Mouse (Mus musculus) lung, postnatal 10 days (tissue): ENCODE measurements at regions not wholly inside any gene's neighbourhood (a gene's known extent, or its start where the extent isn't known, plus 50 kb on each side); places are given as distances from the start of the nearest gene placed in this dataset.
"Not testable (repeated sequence)": the region's sequence is repeated elsewhere in the genome, so short reads cannot be mapped to it uniquely, and the experiment has no call there.

ENCODE experiments used
- DNase-seq: peaks from one replicate; pipeline ENCODE4 v3.0.0; 2021

DNA sequence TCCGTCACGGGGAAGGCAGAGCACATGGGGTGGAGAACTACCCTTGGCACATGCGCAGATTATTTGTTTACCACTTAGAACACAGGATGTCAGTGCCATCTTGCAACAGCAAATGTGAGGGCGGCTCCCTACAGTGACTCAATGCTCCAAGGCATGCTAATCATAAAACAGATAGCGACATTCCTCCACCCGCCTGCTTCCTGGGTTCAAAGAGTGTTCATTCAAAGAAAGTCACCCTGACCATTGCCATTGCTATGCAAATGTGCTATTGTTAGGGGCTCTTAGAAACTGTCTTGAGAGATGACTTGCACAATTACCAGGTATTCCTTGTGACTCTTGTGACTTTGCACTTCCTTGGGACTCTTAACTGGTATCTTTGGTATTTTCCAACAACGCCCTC is 104.1 kb downstream of the H2al2a start:
- not testable (repeated sequence) for DNase-seq

DNA sequence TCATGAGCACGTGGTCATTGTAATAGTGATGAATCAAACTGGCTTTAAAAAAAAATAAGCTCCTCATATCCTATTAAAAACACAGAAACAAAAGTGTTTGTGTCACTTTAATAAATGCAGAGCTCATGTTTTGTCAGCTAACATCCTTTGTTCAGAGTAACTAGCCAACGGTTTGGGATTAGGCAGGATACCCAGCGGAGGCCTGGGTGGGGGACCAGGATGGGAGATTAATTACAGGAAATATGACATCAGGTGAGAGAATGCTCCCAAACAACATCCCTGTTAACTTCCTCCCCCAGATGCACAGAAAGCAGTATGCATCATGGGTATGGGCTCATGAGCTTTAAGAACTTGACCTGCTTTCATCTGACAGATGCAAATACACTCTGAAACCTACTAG is 109.1 kb downstream of the H2al2a start:
- no peak for DNase-seq

DNA sequence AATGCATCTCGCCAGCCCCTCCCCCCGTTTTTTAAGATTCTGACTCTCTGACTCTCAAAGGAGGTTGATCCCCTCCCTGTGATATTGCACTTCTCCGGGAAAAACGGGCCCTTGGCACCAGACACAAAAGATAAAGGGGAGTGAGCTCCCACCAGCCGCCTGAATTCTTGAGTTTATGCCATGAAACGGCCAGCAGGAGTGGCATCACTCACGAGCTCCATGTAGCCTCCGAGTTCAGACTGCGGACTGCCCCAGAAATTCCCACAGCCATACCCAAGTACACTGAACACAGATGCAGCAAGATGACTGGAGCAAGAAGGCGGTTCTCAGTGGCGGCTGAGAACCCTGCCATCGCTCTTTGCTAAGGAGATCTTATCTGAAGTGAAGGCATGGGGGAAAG is 114.4 kb downstream of the H2al2a start:
- no peak for DNase-seq

DNA sequence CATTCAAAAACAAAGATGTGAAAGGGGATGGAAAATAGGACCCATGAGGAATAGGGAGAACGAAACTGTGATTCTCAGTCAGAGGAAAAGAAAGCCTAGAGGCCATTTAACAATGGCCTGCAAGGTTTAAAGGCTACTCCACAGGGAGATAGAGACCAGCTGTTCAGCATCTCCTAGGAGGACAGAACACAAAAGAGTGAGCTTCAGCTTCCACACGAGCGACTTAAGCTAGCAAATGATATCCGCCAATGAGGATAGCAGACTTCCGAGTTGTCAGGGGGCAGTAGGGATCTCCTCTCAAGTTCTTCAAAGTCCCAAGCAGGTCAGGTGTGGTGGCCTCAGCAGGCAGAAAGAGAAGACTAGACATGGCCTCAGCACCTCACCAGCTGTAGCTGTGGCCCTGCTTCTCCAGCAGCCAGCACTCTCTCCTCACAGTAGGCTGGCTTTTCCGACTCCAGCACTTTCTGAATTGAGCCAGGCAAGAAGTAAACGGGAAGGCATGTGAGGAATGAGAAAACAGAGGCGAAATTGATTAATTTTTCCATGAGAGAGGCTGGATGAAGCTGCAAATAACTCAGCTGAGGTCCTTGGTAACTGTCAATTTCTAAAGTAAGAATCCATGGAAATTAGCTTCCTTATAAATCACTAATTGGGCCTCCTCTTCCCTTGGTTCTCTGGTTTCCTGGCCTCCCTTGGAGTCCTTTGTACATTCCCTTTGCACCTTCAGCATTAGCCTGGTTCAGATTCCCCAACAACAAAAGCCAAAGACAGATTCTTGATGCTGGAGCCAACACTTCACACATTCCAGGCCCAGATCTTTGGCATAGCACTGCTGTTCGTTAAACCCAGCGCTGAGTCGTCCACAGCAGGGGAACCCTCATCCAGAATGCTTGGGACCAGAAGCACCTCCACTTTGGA is 115.7 kb downstream of the H2al2a start:
- DNase-seq: peak; percentile 43

DNA sequence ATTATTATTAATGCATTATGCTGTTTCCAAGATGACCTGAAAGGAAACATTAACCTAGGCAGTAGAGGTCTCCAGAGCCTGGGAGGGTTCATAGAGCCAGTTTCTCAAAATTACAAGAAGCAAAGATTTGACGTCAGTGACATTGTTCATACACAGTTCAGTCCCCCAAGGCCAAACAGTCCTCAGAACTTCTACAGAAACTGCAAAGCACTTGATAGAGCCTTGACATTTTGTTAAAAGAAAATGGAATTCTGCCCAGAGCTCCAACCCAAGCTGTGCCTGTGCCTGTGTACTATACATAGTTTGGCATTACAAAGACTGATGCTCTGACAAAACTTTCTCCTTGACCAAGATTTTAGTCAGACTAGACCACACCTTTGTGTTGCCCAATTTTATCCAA is 118.9 kb downstream of the H2al2a start:
- no peak for DNase-seq

DNA sequence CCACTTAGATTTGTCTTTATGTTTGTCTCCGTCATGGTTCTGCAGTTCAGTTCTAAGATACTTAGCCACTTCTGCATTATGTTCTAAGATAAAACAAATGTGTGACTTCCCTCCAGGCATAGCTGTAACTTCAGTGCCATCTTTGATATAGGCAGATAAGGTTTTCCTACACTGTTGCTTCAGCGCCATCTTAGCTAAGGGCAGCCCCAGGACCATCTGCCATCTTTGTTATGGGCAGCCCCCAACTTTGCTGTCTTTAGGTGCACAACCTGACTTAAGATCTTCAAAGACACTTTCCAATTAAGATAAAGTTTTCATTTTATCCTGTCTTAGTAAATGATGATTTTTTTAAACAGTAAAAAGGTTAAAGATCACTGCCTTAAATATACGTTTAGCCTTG is 119.8 kb downstream of the H2al2a start:
- DNase-seq: no peak

DNA sequence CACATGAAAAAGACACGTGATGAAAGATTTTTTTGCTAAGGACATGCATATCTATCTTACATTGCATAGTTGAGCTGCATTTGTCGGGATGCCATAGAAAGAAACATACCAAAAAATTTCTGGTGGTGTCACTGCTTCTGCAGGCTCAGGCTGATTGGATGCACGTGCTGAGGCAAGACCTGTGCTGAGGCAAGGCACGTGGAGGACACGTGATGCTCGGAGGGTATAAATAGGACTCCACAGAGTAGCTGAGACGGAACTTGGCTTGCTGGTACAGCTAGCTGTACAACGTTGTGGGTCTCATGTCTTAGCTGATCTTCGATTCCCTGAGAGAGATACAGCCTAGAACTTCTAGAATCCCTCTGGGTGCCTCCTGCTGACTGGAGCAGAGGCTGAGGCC is 120.6 kb downstream of the H2al2a start:
- no peak for DNase-seq

DNA sequence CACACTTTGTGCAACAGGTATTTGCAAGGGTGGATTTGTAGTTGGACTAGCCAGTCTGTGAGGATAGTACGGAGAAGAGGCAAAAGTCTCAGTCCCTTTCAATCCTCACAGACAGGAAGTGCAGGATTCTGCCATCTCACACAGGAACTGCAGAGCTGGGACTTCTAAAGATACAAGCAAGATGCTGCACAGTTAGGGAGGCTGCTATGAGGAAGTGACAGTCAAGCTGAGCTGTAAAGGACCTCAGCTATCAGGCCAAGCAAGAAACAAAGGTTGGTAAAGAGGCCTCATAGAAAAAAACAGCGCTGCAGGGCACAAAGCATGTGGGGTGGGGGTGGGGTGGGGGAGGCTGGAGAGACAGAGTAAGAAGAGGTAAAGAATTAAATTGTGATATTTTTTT is 126.2 kb downstream of the H2al2a start:
- no peak for DNase-seq

DNA sequence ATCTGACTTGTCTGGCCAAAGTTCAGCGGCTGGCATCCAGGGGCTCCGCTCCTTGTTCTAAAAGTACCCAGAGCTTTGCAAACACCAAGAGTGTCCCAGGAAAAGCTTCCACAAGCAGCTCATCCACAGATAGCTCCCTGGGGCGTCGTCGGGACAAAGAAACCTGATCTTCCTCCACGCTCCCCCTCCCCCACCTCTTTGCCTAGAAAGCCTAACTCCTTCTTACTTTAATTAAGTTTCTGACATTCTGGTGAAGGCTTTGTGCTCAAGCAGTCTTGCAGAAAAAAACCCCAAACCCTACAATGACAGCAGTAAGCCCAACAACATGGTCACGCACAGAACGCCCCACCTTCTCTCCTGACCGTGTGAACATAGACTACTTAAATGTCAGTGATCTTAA is 128.6 kb downstream of the H2al2a start:
- no peak for DNase-seq

DNA sequence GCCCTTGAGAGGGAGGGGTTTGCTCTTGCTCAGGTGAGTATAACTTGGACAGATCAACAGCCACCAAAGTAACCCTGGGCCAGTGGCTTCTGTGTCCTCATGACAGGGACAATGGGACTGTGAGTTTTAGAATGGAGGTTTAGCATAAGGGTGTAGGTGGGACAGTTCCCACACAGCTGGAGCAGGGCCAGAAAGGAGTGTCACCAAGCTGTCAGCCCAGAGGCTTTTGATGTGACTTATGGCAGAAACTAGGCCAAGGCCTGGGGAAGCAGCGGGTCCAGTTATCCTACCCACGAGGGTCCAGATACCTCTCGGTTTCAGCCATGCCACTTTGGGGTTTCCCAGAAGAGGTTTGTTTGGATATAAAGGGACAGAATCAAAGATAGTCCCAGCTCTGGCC is 129.4 kb downstream of the H2al2a start:
- no peak for DNase-seq

DNA sequence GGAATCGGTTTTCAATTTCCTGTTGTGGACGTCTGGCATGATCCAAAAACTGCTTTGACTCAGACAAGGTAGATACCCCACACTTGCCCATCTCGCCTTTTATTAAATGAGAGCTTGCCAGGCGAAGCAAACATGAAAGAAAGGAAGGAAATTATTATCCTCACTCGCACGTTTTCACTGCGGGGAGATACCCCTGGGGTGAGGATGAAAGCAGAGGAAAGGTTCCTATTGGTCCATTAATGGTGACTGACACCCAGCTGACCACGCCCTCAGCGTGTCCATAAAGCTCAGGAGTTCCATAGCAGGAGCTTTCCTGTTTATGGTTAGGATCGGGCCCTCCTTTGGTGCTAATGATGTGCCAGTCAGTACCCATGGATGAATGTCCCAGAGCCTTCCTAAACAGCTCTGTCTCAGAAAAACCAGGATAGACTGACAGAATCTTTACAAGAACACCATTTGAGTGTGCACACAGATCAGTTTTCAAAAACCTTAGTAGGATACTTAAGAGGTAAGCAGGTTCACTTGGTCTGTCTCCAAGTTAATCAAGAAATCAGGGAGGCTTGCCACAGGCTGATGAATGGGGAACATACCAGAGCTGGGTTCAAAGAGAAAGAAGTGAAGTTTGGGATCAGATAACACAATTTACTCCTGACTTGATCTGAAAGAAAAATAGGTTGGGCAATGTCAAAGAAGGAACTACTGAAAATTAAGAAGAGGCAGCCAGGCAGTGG is 130.7 kb upstream of the Nebl start:
- DNase-seq: no peak

DNA sequence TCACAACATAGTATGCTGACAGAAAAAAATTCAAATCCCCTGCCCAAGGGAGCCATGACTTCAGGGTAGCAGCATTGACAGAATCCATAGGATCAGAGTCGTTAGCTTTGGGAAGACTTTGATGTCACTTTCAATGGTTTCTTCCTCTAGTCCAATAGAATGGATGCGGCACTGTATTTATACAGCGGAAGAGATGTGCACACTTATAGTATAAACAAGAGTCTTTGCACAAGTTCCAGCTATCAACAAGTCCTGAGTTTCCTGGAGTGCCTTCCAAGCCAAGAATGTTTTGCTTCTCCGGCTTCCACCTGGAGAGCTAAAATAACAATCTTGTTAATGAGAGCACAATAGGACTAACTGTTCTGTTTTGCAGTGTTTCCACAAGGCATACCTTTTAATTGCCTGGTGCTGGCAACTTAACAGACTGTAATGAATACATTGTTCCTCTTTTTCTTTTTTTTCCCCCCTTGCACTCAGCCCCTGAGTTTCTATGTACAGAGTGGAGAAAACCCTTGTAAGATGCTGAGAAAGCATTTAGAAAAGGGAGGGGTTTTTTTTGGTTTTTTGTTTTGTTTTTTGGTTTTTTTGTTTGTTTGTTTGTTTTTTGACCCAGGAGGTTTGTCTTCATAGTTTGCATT is 129.8 kb upstream of the Nebl start:
- DNase-seq: no peak

DNA sequence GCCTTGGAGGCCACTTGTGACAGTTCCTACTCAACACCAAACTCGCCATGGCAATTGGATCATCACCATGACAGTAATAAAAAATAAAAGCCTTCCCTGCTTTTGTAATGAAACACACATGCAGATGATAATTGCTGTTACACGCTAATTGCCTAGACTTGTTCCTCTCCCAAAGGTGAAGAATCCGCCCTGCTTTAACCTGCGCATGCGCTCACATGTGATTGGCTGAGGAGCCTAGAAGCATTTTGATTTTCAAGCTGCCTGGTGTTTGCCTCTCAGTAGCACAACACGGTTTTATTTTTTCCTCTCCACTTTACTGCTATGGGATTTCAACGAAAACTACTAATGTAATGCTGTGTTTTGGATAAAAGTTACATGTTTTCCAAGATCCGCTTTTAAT is 128.0 kb upstream of the Nebl start:
- no peak for DNase-seq

DNA sequence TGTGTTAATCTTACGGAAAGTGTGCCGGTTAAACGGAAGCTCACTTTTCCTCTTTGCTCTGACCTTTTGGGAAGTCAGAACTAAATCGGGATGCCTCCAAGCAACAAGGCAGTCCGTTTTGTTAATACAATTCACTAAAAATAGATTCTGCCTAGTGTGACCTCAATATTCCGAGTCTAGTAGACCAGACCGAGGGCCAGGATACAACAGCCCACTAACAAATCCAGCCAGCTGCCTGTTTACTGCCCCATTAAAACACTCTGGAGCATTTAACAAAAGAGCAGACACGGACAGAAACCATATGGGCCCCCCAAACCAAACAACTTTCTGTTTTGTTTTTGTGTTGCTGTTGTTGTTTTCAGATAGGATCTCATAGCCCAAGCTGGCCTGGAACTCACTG is 127.1 kb upstream of the Nebl start:
- peak; percentile 59 for DNase-seq

DNA sequence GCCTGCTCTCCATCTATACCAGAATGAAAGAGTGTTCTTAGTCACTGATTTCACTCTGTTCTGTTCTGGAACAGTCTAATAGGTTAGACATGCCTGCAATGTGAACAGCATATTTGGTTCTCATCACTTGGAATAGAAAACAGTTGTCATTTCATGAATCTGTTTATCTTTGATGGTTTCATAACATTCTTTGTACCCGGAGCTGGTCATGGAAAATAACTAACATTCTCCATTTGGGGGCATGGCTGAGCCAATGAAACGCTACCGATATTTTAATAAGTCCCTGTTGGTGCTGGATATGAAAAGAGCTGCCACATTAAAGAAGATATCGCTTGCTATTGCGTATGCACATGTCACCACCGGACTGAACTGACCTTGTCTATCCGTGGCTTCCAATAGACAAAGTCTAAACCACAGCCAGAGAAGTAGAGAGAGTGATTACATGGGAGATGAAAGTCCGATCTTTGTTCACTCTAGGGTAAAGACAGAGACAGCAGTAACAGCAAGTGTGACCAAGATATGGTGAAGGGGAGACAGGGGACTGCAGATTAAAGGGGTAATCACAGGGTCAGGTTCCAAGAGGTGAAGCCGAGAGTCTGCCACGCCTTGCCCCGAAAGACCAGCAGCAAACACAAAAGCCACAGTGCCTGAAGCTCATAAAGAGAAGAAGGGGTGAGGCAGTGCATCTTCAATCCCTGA is 124.5 kb upstream of the Nebl start:
- peak; percentile 22 for DNase-seq

DNA sequence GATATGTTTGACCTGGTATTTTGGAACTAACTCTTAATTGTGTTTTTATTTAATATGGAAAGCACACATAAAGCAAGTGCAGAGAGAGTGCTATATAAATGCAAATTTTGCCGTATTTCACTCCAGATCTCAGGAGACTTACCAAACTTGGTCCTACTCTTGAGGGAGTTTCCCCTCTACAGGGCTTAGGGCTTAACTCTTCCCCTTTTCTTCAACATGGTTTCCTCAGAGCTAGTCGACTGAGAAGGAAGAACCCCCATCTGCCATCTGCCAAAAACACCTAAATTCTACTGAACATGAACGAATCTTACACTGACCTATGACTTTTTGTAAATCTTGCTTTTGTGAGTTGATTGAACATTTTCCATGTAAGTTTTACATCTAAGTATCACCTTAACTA is 122.8 kb upstream of the Nebl start:
- no peak for DNase-seq

DNA sequence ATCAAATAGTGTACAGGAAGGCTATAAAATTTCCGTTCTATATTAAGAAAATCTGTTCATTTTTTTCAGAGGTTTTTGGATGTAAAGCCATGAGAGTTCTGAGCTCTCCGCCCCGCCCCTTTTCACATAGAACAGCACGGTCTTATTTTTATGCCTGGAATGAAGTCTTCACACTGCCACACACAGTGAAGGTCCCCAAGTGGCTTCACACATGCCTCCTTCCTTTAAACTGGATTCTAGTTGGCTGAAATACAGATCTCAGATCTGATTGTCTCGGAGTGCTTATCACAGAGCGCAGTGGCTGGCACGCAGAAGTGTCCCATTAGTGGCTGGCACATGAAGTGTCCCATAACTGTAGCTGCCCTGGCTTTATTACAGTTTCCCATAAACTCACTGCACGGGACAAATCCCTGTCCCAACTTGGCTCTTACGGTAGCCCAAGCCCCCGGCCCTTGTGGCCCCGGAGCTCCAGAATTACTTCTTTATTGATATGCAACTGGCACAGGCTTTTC is 122.3 kb upstream of the Nebl start:
- DNase-seq: no peak

DNA sequence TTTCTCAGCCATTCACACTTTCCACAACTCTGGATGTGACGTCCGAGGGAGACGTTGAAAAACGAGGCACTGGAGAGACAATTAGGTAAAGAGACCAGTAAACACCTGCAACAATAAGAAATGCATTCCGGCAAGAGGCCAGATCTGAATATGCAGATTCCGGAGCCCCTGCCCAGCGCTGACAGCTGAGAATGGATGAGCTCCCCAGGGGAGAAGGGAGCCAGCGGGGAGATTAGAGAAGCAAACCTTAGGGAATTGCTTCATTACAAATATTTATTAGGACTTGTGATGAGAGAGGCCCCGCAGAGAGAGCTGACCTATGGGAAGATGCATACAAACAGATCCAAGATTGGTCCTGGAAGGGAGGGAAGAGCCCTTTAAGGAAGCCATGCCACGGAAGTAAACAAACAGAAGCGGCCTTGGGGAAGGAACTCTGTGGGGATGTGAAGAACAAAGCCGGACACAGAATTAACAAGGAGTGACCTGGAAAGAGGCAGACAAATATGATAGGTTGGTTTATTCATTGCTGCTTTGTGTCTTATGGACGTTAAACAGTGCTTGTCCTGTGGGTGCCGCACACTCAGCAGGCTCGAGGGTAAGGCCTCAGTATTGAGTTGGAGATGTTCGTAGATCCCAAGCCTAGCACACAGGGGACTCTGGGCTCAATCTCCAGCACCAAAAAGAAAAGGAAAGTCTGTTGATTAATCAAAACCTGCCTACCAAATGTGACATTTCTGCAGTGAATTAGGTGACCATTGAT is 121.7 kb upstream of the Nebl start:
- DNase-seq: no peak

DNA sequence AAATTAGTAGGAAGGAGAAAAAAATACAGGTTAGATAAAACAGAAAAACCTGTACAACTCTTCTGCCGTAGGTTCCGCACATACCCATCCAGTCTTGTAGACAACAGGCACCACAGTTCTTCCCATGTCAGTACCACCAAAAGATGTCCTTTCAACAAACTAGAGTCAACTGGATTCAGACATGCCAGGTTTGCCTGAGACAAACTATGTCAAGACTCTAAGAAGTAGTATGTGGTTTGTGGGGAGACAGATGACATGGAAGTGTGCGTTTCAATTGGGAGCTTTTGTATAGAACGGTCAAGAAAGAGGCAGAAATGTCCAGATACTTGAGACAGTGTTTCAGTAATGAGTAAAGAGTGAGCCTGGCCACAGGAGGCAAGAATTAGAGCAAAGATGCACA is 119.5 kb upstream of the Nebl start:
- DNase-seq: no peak

DNA sequence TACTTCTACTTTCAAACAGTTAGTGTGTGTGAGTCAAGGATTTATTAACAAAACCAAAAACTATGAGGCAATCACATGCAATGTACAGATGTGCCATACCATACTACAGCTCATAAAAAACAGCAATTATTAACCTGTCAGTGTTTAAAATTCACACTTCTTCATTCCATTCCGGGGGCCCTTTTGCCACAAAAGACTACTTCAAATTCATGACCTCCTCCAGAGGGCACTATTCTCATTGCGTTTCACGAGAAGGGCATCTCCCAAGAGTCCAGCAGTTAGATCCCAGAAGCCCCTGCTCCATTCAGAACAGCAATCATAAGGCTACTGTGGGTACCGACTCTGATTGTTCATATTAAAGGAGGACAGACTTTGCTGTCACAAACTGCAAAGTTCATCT is 118.0 kb upstream of the Nebl start:
- DNase-seq: peak; percentile 61

DNA sequence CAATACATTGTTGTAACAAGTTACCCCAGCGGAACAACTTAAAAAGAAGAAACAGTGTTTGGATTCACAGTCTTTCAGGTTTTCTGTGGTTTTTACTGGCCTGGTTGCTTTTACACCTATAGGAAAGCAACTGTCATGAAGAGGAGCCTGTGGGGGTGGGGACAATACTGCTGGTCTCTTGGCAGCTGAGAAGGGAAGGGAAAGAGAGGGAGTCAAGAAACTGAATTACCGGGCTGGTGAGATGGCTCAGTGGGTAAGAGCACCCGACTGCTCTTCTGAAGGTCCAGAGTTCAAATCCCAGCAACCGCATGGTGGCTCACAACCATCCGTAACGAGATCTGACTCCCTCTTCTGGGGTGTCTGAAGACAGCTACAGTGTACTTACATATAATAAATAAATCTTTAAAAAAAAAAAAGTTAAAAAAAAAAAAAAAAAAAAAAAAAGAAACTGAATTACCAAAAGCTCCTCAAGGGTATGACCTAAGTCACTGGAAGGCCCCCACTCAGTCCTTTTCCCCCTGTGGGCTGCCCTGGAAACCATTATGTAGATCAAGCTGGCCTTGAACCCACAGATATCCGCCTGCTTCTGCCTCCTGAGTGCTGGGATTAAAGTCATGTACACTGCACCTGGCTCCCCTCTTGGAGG is 114.3 kb upstream of the Nebl start:
- DNase-seq: not testable (repeated sequence)
